ENCODE assay signal across 10 mouse cellular contexts in genomic region chr9:76323186-76323701, GRCm38 (mm10). TPM values are rescaled to one million over a fixed set of nuclear protein-coding genes. Genes with fewer than 3 reads are reported as not detected.
A peak's percentile ranks its signal among the peaks of the same experiment; 100 is the strongest.
DNase-seq lines count a peak whose midpoint lies in the region; ATAC-seq and TF ChIP-seq lines count a peak whose summit lies in the region.
"Had no signal": no experiment of that assay in that cellular context is flagged by ENCODE, and none has a peak within 500 bp of the region (broad histone marks: within the 10 kb centered on the region; RNA-seq: fewer than 3 reads in every experiment).

No protein-coding gene starts in this region.

- H3K27ac ChIP-seq in hindbrain, embryonic 13.5 days = 0 out of 2 replicates have a peak overlapping the region, but pooled peaks have one; percentile 40
- no peak overlapping the region for H3K27ac ChIP-seq in limb, embryonic 15.5 days

- peaks cover 31% of the 10 kb centered on the region for H3K27me3 ChIP-seq in E14TG2a.4 (ENCODE audit: insufficient read depth, low read length)
- H3K27me3 ChIP-seq in hindbrain, embryonic 13.5 days = peaks cover 26% of the 10 kb centered on the region
- peaks cover 38% of the 10 kb centered on the region for H3K27me3 ChIP-seq in limb, embryonic 15.5 days
- H3K27me3 ChIP-seq: CH12.LX had no signal

- H3K4me1 ChIP-seq in E14TG2a.4 (replicated peaks; ENCODE audit: low read depth, low read length) = peaks cover 23% of the 10 kb centered on the region
- H3K4me1 ChIP-seq in hindbrain, embryonic 13.5 days (replicated peaks) = peaks cover 12% of the 10 kb centered on the region
- peaks cover 14% of the 10 kb centered on the region for H3K4me1 ChIP-seq in limb, embryonic 15.5 days

- peak overlapping the region; percentile 72 for H3K9ac ChIP-seq in hindbrain, embryonic 13.5 days
- H3K9ac ChIP-seq in limb, embryonic 15.5 days = no peak overlapping the region

- H3K4me2 ChIP-seq in hindbrain, embryonic 13.5 days = peak overlapping the region; percentile 83
- peak overlapping the region; percentile 79 for H3K4me2 ChIP-seq in limb, embryonic 15.5 days

- peak overlapping the region; percentile 69 for H3K4me3 ChIP-seq in E14TG2a.4 (replicated peaks; ENCODE audit: low read length)
- peak overlapping the region; percentile 53 for H3K4me3 ChIP-seq in hindbrain, embryonic 13.5 days
- H3K4me3 ChIP-seq in limb, embryonic 15.5 days = peak overlapping the region; percentile 43

- WGBS in hindbrain, embryonic 13.5 days = 2% methylated on average over 29 of the region's 29 CpGs
- under 1% methylated on average over 29 of the region's 29 CpGs for WGBS in limb, embryonic 15.5 days

- TF ChIP-seq CTCF in E14TG2a.4 (conservative IDR thresholded peaks at IDR 0.05; ENCODE audit: low read length) = no peak

- peaks cover 10% of the 10 kb centered on the region; the same call in 1 of the 2 replicates for H3K36me3 ChIP-seq in E14TG2a.4 (ENCODE audit: insufficient read depth, low read length)
- no peaks in the 10 kb centered on the region for H3K36me3 ChIP-seq in hindbrain, embryonic 13.5 days
- no peaks in the 10 kb centered on the region for H3K36me3 ChIP-seq in limb, embryonic 15.5 days

- intact Hi-C loops in gastrocnemius, postnatal 14 days (cut with DNase I; ENCODE audit: low total_unique reads) = no loop called here

- peak; percentile 83 for ATAC-seq in hindbrain, embryonic 13.5 days (ENCODE audit: low FRiP score)
- ATAC-seq in limb, embryonic 15.5 days (ENCODE audit: insufficient number of reproducible peaks, low FRiP score, low TSS enrichment, low read depth) = no peak

- no peaks in the 10 kb centered on the region for H3K9me3 ChIP-seq in E14TG2a.4 (ENCODE audit: low read length)
- no peaks in the 10 kb centered on the region for H3K9me3 ChIP-seq in hindbrain, embryonic 13.5 days
- no peaks in the 10 kb centered on the region for H3K9me3 ChIP-seq in limb, embryonic 15.5 days

- peak; percentile 4 for DNase-seq in gastrocnemius, postnatal 14 days
- no peak for DNase-seq in gastrocnemius, postnatal 25 days
- peak; percentile 30 for DNase-seq in embryo, embryonic 11.5 days (ENCODE audit: low read depth, low spot score)
- peak; percentile 62 for DNase-seq in retina, embryonic 14.5 days (ENCODE audit: low spot score)
- no peak for DNase-seq in spleen, postnatal 36 days (ENCODE audit: low spot score in 2 of 2)

RNA-seq across cellular contexts. Expression of gene Hcrtr2, which starts 0.4 kb away (rescaled TPM):
- total RNA-seq in gastrocnemius, postnatal 14 days (2021) = not detected
- total RNA-seq in gastrocnemius, postnatal 25 days (2021) = not detected
- 4.8 and 6.9 TPM in 2 replicates for polyA plus RNA-seq in hindbrain, embryonic 13.5 days (2015; fragmentation: Nextera tagmentation; extraction: Ambion mirVana)
- polyA plus RNA-seq in limb, embryonic 15.5 days (2015; fragmentation: Nextera tagmentation; extraction: Ambion mirVana) = 0.09 and 0.16 TPM in 2 replicates
- total RNA-seq: CH12.LX had no signal
- polyA plus RNA-seq: gonadal fat pad, adult 2 months had no signal

Comparison
In these comparisons a context has a peak if more than half of its experiments do, and no peak if none do; other contexts are left out.
1. DNase-seq: peak in gastrocnemius, postnatal 14 days (single experiment), embryo, embryonic 11.5 days (single experiment) and retina, embryonic 14.5 days (single experiment); none in gastrocnemius, postnatal 25 days (single experiment) and spleen, postnatal 36 days (0 of 2).
2. Peak in every context shown above with its lines, with median percentiles within 50 percentile points of each other: H3K4me3 ChIP-seq.